Mouse (Mus musculus): ENCODE results near the gene Twist2. TPM values are rescaled to one million over a fixed set of nuclear protein-coding genes. Genes with fewer than 3 reads are reported as not detected.

Gene Twist2
- polyA plus RNA-seq, 1 experiment from 2014 or later: 4.1 TPM

DNA sequence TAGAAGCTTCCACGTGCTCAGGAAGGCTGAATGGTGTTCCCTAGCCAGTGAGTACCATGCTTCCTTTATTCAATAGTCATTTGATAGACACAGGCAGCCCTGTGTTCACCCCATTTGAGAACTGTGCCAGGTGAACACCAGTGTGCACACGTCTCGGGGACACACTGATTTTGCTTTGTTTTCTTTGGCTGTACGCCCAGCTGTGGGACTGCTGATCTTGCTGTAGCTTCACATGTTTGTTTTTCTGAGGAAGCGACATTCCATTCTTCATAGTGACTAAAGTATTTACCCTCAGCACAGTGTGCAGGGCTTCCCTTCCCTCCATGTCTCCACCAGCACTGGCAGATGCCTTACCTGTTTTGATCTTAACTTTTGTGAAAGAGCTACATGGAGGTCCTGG lies 81.9 kb downstream of the Twist2 start:
- no peaks in the 10 kb centered on the region for H3K27me3 ChIP-seq (replicated peaks; ENCODE audit: insufficient read depth, low read length)
- H3K9me3 ChIP-seq (ENCODE audit: low read length): no peaks in the 10 kb centered on the region
- H3K27ac ChIP-seq (ENCODE audit: low read length): no peak overlapping the region
- no peak overlapping the region for H3K9ac ChIP-seq (replicated peaks; ENCODE audit: low read depth)
- TF ChIP-seq CTCF (IDR thresholded peaks at IDR 0.05) (no peak), EP300 (IDR thresholded peaks at IDR 0.05) (no peak)
- DNase-seq (ENCODE audit: low spot score) (peak; percentile 23), ATAC-seq (0 out of 2 replicates have a peak, but pooled peaks have one; percentile 19)
- no peak overlapping the region for H3K4me2 ChIP-seq (replicated peaks; ENCODE audit: low read depth, low read length)
- no peak overlapping the region for H3K4me3 ChIP-seq (ENCODE audit: low read depth, low read length)
- no peaks in the 10 kb centered on the region; the same call in 1 of the 2 replicates for H3K4me1 ChIP-seq (ENCODE audit: insufficient read depth, low read depth, low read length)
- H3K36me3 ChIP-seq (ENCODE audit: insufficient read depth, low read length): no peaks in the 10 kb centered on the region
- WGBS: 19% methylated on average over 5 of the region's 5 CpGs

DNA sequence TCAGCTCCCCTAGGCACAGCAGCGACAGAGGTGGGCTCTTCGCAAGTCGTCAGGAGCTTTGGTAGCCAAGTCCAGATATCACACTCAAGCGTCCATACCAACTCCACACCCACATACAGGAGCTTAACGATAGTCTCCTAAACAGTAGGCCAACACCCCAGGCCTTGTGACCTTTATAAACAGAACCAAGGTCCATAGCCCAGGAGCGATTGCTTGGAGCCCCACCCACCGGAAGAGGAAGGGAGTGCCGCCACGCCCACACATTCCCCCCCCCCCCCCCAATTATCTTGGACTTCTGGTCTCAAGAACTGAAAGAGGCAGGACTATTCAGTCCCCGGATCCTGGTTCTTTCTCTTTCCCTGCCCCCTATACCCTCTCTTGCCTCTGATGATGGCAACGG lies 92.3 kb downstream of the Twist2 start:
- 85% methylated on average over 11 of the region's 11 CpGs for WGBS
- DNase-seq (ENCODE audit: low spot score) (no peak), ATAC-seq (no peak)
- no peak overlapping the region for H3K4me3 ChIP-seq (ENCODE audit: low read depth, low read length)
- TF ChIP-seq CTCF (IDR thresholded peaks at IDR 0.05) (no peak), EP300 (IDR thresholded peaks at IDR 0.05) (no peak)
- H3K9me3 ChIP-seq (ENCODE audit: low read length): no peaks in the 10 kb centered on the region
- H3K36me3 ChIP-seq (ENCODE audit: insufficient read depth, low read length): no peaks in the 10 kb centered on the region
- no peak overlapping the region for H3K9ac ChIP-seq (replicated peaks; ENCODE audit: low read depth)
- no peak overlapping the region for H3K4me2 ChIP-seq (replicated peaks; ENCODE audit: low read depth, low read length)
- H3K27me3 ChIP-seq (replicated peaks; ENCODE audit: insufficient read depth, low read length): no peaks in the 10 kb centered on the region
- no peak overlapping the region for H3K27ac ChIP-seq (ENCODE audit: low read length)
- H3K4me1 ChIP-seq (ENCODE audit: insufficient read depth, low read depth, low read length): no peaks in the 10 kb centered on the region

DNA sequence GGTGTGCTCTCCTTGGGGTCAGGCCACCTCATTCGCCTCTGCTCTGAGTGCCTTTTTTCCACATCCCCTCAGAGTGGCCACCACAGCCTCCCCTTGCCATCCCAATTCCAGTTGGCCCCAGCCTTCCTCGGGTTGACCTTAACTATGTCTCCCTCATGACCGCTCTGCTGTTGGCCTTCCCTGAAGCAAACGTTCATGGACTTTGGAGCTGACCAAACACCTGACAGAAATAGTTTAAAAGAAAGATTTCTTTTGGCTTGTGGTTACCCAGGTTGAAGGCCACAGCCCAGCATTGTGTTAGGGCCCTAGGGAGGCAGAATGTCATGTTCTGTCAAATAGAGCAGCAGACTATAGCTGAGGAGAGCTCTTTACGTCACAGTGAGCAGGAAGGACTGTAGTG lies 93.0 kb downstream of the Twist2 start:
- ATAC-seq: no peak
- Histone ChIP-seq H3K4me3 (ENCODE audit: low read depth, low read length) (no peak overlapping the region), H3K9me3 (ENCODE audit: low read length) (no peaks in the 10 kb centered on the region), H3K27me3 (replicated peaks; ENCODE audit: insufficient read depth, low read length) (no peaks in the 10 kb centered on the region), H3K36me3 (ENCODE audit: insufficient read depth, low read length) (no peaks in the 10 kb centered on the region), H3K9ac (replicated peaks; ENCODE audit: low read depth) (no peak overlapping the region), H3K4me1 (ENCODE audit: insufficient read depth, low read depth, low read length) (no peaks in the 10 kb centered on the region), H3K4me2 (replicated peaks; ENCODE audit: low read depth, low read length) (no peak overlapping the region), H3K27ac (ENCODE audit: low read length) (no peak overlapping the region)
- TF ChIP-seq CTCF (IDR thresholded peaks at IDR 0.05) (no peak), EP300 (IDR thresholded peaks at IDR 0.05) (no peak)
- 84% methylated on average over 5 of the region's 5 CpGs for WGBS
- no peak for DNase-seq (ENCODE audit: low spot score)

DNA sequence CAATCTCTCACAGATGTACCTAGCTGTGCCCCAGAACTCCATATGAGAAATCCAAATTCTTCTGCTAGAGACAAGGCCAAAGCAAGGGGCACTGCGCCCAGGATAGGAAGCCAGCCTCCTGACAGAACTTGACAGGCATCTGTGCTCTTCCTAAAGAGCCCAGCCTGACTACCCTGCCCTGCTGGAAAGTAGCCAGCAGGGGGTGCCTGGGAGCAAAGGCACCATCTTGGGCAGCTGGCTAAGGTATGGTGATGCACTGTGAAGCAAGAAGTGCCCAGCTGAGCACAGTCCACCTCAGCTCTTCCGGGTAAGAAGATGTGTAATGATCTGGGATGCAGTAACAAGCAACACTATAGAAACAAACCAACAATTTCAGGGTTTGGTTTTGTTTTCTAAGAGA lies 95.8 kb downstream of the Twist2 start:
- no peak overlapping the region for H3K4me2 ChIP-seq (replicated peaks; ENCODE audit: low read depth, low read length)
- TF ChIP-seq EP300 (IDR thresholded peaks at IDR 0.05): no peak
- peak; percentile 55 for TF ChIP-seq CTCF (IDR thresholded peaks at IDR 0.05)
- H3K9me3 ChIP-seq (ENCODE audit: low read length): no peaks in the 10 kb centered on the region
- H3K36me3 ChIP-seq (ENCODE audit: insufficient read depth, low read length): no peaks in the 10 kb centered on the region
- no peak overlapping the region for H3K27ac ChIP-seq (ENCODE audit: low read length)
- DNase-seq (ENCODE audit: low spot score) (no peak), ATAC-seq (no peak)
- no peak overlapping the region for H3K9ac ChIP-seq (replicated peaks; ENCODE audit: low read depth)
- H3K4me3 ChIP-seq (ENCODE audit: low read depth, low read length): no peak overlapping the region
- no peaks in the 10 kb centered on the region for H3K4me1 ChIP-seq (ENCODE audit: insufficient read depth, low read depth, low read length)
- 86% methylated on average over 2 of the region's 2 CpGs for WGBS
- H3K27me3 ChIP-seq (replicated peaks; ENCODE audit: insufficient read depth, low read length): no peaks in the 10 kb centered on the region
